Mouse (Mus musculus): ENCODE data around the gene 6330409D20Rik. TPM values are rescaled to one million over a fixed set of nuclear protein-coding genes. Genes with fewer than 3 reads are reported as not detected.

Gene 6330409D20Rik
- polyA plus RNA-seq, 1 experiment from 2014 or later = not detected

- Histone ChIP-seq H3K4me1 (replicated peaks; ENCODE audit: control insufficient read depth, insufficient read depth, low read length) (peaks cover 13% of the 10 kb centered on the region), H3K36me3 (ENCODE audit: control insufficient read depth, insufficient read depth, low read length) (peaks cover 52% of the 10 kb centered on the region), H3K9me3 (ENCODE audit: control insufficient read depth, low read length) (no peaks in the 10 kb centered on the region), H3K27me3 (replicated peaks; ENCODE audit: control insufficient read depth, insufficient read depth, low read length) (no peaks in the 10 kb centered on the region), H3K27ac (ENCODE audit: low read depth, low read length) (no peak overlapping the region), H3K9ac (ENCODE audit: low read depth, low read length) (no peak overlapping the region), H3K4me3 (ENCODE audit: low read depth, low read length) (no peak overlapping the region), H3K4me2 (no peak overlapping the region)
- 36% methylated on average over 3 of the region's 3 CpGs for WGBS
- DNase-seq (ENCODE audit: low spot score) = peak; percentile 55
- ATAC-seq (replicated peaks; ENCODE audit: low FRiP score) = no peak
Observed at GRCm38 (mm10) chr2:32708643-32709042, 32.2 kb downstream of the 6330409D20Rik start.

GRCm38 (mm10) chr2:32706971-32707370 is 33.8 kb downstream of the 6330409D20Rik start:
- DNase-seq (ENCODE audit: low spot score) = no peak
- Histone ChIP-seq H3K9me3 (ENCODE audit: control insufficient read depth, low read length) (no peaks in the 10 kb centered on the region), H3K27ac (ENCODE audit: low read depth, low read length) (no peak overlapping the region), H3K4me3 (ENCODE audit: low read depth, low read length) (no peak overlapping the region), H3K36me3 (ENCODE audit: control insufficient read depth, insufficient read depth, low read length) (peaks cover 54% of the 10 kb centered on the region), H3K9ac (ENCODE audit: low read depth, low read length) (no peak overlapping the region), H3K4me1 (replicated peaks; ENCODE audit: control insufficient read depth, insufficient read depth, low read length) (peaks cover 12% of the 10 kb centered on the region), H3K27me3 (replicated peaks; ENCODE audit: control insufficient read depth, insufficient read depth, low read length) (no peaks in the 10 kb centered on the region), H3K4me2 (no peak overlapping the region)
- 93% methylated on average over 6 of the region's 6 CpGs for WGBS
- ATAC-seq (replicated peaks; ENCODE audit: low FRiP score) = no peak

- DNase-seq (ENCODE audit: low spot score) = no peak
- H3K9me3 ChIP-seq (ENCODE audit: control insufficient read depth, low read length) = no peaks in the 10 kb centered on the region
- H3K4me2 ChIP-seq = no peak overlapping the region
- H3K27me3 ChIP-seq (replicated peaks; ENCODE audit: control insufficient read depth, insufficient read depth, low read length) = no peaks in the 10 kb centered on the region
- peaks cover 43% of the 10 kb centered on the region for H3K36me3 ChIP-seq (ENCODE audit: control insufficient read depth, insufficient read depth, low read length)
- no peaks in the 10 kb centered on the region; the same call in 1 of the 2 replicates for H3K4me1 ChIP-seq (replicated peaks; ENCODE audit: control insufficient read depth, insufficient read depth, low read length)
- no peak overlapping the region for H3K9ac ChIP-seq (ENCODE audit: low read depth, low read length)
- no peak overlapping the region for H3K4me3 ChIP-seq (ENCODE audit: low read depth, low read length)
- 94% methylated on average over 7 of the region's 7 CpGs for WGBS
- ATAC-seq (replicated peaks; ENCODE audit: low FRiP score) = no peak
- no peak overlapping the region for H3K27ac ChIP-seq (ENCODE audit: low read depth, low read length)
Observed at GRCm38 (mm10) chr2:32705018-32705417, 35.8 kb downstream of the 6330409D20Rik start.

- WGBS = 58% methylated on average over 2 of the region's 2 CpGs
- Histone ChIP-seq H3K9ac (ENCODE audit: low read depth, low read length) (no peak within 1 kb of the TSS), H3K9me3 (ENCODE audit: control insufficient read depth, low read length) (no peaks in the 10 kb centered on the region), H3K36me3 (ENCODE audit: control insufficient read depth, insufficient read depth, low read length) (peaks cover 35% of the 10 kb centered on the region), H3K27me3 (replicated peaks; ENCODE audit: control insufficient read depth, insufficient read depth, low read length) (no peaks in the 10 kb centered on the region), H3K4me3 (ENCODE audit: low read depth, low read length) (no peak within 1 kb of the TSS), H3K4me2 (peak within 1 kb of the TSS; percentile 5), H3K4me1 (replicated peaks; ENCODE audit: control insufficient read depth, insufficient read depth, low read length) (no peaks in the 10 kb centered on the region; the same call in 1 of the 2 replicates), H3K27ac (ENCODE audit: low read depth, low read length) (peak within 1 kb of the TSS; percentile 55; the same call in 1 of the 2 replicates)
- no peak for DNase-seq (ENCODE audit: low spot score)
- ATAC-seq (replicated peaks; ENCODE audit: low FRiP score) = peak; percentile 21; the same call in 1 of the 2 replicates
Observed at GRCm38 (mm10) chr2:32704021-32704421, 36.8 kb downstream of the 6330409D20Rik start, which contains the start of gene Fpgs. Fpgs (minus strand) TSS chr2:32704145.

GRCm38 (mm10) chr2:32703046-32703445 is 37.8 kb downstream of the 6330409D20Rik start:
- no peak for ATAC-seq (replicated peaks; ENCODE audit: low FRiP score)
- Histone ChIP-seq H3K4me2 (peak overlapping the region; percentile 5), H3K4me1 (replicated peaks; ENCODE audit: control insufficient read depth, insufficient read depth, low read length) (no peaks in the 10 kb centered on the region; the same call in 1 of the 2 replicates), H3K27ac (ENCODE audit: low read depth, low read length) (no peak overlapping the region), H3K9me3 (ENCODE audit: control insufficient read depth, low read length) (no peaks in the 10 kb centered on the region), H3K4me3 (ENCODE audit: low read depth, low read length) (no peak overlapping the region), H3K36me3 (ENCODE audit: control insufficient read depth, insufficient read depth, low read length) (peaks cover 29% of the 10 kb centered on the region), H3K9ac (ENCODE audit: low read depth, low read length) (no peak overlapping the region), H3K27me3 (replicated peaks; ENCODE audit: control insufficient read depth, insufficient read depth, low read length) (no peaks in the 10 kb centered on the region)
- WGBS = 92% methylated on average over 8 of the region's 8 CpGs
- no peak for DNase-seq (ENCODE audit: low spot score)

GRCm38 (mm10) chr2:32700966-32701743 is 39.7 kb downstream of the 6330409D20Rik start:
- Histone ChIP-seq H3K9ac (ENCODE audit: low read depth, low read length) (no peak overlapping the region), H3K27ac (ENCODE audit: low read depth, low read length) (peak overlapping the region; percentile 7; the same call in 1 of the 2 replicates), H3K9me3 (ENCODE audit: control insufficient read depth, low read length) (no peaks in the 10 kb centered on the region), H3K4me3 (ENCODE audit: low read depth, low read length) (no peak overlapping the region), H3K27me3 (replicated peaks; ENCODE audit: control insufficient read depth, insufficient read depth, low read length) (no peaks in the 10 kb centered on the region), H3K36me3 (ENCODE audit: control insufficient read depth, insufficient read depth, low read length) (peaks cover 12% of the 10 kb centered on the region), H3K4me2 (no peak overlapping the region), H3K4me1 (replicated peaks; ENCODE audit: control insufficient read depth, insufficient read depth, low read length) (no peaks in the 10 kb centered on the region; the same call in 1 of the 2 replicates)
- ATAC-seq (replicated peaks; ENCODE audit: low FRiP score) (no peak), DNase-seq (ENCODE audit: low spot score) (no peak)
- 74% methylated on average over 14 of the region's 14 CpGs for WGBS

GRCm38 (mm10) chr2:32699680-32700079 is 41.1 kb downstream of the 6330409D20Rik start:
- Histone ChIP-seq H3K27me3 (replicated peaks; ENCODE audit: control insufficient read depth, insufficient read depth, low read length) (no peaks in the 10 kb centered on the region), H3K4me3 (ENCODE audit: low read depth, low read length) (no peak overlapping the region), H3K27ac (ENCODE audit: low read depth, low read length) (no peak overlapping the region), H3K9me3 (ENCODE audit: control insufficient read depth, low read length) (no peaks in the 10 kb centered on the region), H3K4me1 (replicated peaks; ENCODE audit: control insufficient read depth, insufficient read depth, low read length) (no peaks in the 10 kb centered on the region; the same call in 1 of the 2 replicates), H3K4me2 (no peak overlapping the region), H3K36me3 (ENCODE audit: control insufficient read depth, insufficient read depth, low read length) (peaks cover 3% of the 10 kb centered on the region; the same call in 1 of the 2 replicates), H3K9ac (ENCODE audit: low read depth, low read length) (no peak overlapping the region)
- WGBS = 77% methylated on average over 6 of the region's 6 CpGs
- DNase-seq (ENCODE audit: low spot score) (no peak), ATAC-seq (replicated peaks; ENCODE audit: low FRiP score) (no peak)

- H3K9ac ChIP-seq (ENCODE audit: low read depth, low read length) = peak overlapping the region; percentile 46; the same call in 1 of the 2 replicates
- H3K9me3 ChIP-seq (ENCODE audit: control insufficient read depth, low read length) = no peaks in the 10 kb centered on the region
- DNase-seq (ENCODE audit: low spot score) = no peak
- peak overlapping the region; percentile 80; the same call in 1 of the 2 replicates for H3K4me3 ChIP-seq (ENCODE audit: low read depth, low read length)
- peak overlapping the region; percentile 38; the same call in 1 of the 2 replicates for H3K27ac ChIP-seq (ENCODE audit: low read depth, low read length)
- H3K27me3 ChIP-seq (replicated peaks; ENCODE audit: control insufficient read depth, insufficient read depth, low read length) = no peaks in the 10 kb centered on the region
- peak overlapping the region; percentile 70 for H3K4me2 ChIP-seq
- peaks cover 18% of the 10 kb centered on the region for H3K4me1 ChIP-seq (replicated peaks; ENCODE audit: control insufficient read depth, insufficient read depth, low read length)
- no peaks in the 10 kb centered on the region for H3K36me3 ChIP-seq (ENCODE audit: control insufficient read depth, insufficient read depth, low read length)
- no peak for ATAC-seq (replicated peaks; ENCODE audit: low FRiP score)
- WGBS = 82% methylated on average over 12 of the region's 12 CpGs
Observed at GRCm38 (mm10) chr2:32694691-32695090, 46.1 kb downstream of the 6330409D20Rik start.
